Mouse (Mus musculus) right cerebral cortex, adult 2 months (tissue): ENCODE data around the gene Sf3a1.

ENCODE experiments used
- DNase-seq, 2 experiments: peaks; one replicate each; pipeline ENCODE4 v3.0.0; 2021 to 2022; ENCODE audit warnings: low spot score in 2 of 2

The Sf3a1 gene

DNA sequence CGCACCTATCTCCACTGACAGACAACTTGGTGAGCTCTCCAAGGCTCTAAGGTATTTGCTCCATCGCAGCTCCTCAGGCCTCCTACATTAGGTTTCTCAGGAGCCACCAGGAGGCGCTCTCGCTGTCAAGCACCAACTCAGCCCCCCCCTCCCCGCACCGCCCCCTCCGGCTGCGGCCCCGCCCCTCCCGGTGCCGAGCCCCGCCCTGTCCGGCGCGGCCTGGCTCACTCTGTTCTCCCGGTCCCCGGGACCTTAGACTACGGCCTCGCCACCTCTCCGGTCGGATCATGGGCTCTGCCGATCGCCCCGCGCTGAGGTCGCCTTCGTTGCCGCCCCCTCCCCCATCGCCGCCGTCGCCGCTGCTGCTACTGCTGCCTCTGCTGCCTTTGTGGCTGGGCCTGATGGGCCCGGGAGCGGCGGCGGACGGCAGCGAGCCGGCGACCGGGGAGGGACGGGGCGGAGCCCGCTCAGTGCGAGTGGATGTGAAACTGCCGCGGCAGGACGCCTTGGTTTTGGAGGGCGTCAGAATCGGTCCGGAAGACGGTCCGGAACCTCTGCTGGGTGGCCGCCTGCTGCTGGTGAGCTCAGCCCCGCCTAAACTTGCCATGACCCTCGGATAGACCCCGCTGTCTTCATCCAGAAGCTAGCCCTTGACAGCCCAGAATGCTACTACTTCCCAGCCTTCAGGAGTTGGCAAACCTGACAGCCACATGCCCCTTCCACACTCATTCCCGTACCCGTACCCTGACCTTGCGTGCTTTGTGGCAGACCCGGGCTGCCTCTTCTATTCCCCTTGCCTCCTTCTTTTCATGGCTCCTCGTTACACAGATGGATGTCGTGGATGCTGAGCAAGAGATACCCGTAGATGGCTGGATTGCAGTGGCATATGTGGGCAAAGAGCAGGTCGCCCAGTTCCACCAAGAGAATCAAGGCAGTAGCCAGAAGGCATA is 24.9 kb upstream of the Sf3a1 start, which contains the start of gene Rnf215:
Rnf215 (plus strand) TSS at position 217 of the 950 bp plus-strand sequence.
- DNase-seq: peak; percentile 87 to 89

DNA sequence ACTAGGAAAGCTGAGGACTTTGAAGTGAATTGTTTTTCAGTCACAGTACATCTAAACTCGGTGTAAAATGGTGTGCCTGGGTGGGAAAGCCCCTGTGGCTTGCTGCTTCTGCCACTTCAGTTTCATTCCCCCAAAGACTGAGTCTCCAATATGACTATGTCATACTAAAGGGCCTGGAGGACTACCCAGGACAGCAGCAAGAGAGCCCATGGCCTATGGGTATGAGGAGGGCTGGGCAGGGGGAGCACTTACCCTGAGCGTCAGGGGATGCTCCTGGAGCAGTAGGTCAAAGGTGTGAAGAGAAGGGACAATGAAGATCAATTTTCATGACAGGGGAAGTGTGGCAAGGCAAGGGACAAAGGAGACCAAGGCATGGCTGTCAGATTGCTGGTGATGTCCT is 21.2 kb upstream of the Sf3a1 start:
- no peak for DNase-seq

DNA sequence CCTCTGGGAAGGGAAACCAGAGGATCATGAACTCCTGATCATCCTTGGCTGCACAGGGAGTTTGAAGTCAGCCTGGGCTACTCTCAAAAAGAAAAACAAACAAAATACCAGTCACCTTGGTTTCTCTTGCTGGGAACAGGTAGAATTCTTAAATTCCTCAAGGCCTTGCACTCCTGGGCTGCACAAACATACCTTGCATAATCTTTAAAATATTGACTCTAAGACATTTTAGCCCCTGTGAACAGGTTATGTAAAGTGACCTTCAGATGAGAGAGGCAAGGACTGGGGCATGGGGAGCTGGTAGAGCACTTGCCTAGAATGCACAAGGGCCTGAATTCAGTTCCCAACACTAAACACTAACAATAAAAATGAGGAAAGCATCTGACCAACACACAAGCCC is 18.6 kb upstream of the Sf3a1 start:
- DNase-seq: no peak

DNA sequence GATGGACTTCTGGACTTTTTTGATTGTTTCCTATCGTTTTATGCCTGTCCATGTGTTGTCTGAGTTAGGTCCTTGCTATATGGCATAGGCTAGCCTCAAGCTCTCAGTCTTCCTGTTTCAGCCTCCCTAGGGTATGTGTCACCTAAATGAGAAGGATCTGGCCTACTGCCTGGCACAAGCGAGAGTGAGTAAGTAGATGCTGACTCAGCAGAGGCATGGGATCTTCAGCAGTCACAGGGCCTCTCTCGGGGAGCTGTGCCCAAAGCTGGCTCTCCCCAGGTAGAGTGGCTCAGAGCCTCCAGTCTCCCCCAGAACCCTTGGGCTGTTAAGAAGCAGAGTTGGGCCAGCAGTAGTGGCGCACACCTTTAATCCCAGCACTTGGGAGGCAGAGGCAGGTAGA is 17.8 kb upstream of the Sf3a1 start:
- DNase-seq: no peak

GRCm38 (mm10) chr11:4143281-4144062 is 16.7 kb upstream of the Sf3a1 start:
- DNase-seq: no peak

- no peak for DNase-seq
These were observed 13.8 kb upstream of the Sf3a1 start for GRCm38 (mm10) chr11:4146381-4146780.

DNA sequence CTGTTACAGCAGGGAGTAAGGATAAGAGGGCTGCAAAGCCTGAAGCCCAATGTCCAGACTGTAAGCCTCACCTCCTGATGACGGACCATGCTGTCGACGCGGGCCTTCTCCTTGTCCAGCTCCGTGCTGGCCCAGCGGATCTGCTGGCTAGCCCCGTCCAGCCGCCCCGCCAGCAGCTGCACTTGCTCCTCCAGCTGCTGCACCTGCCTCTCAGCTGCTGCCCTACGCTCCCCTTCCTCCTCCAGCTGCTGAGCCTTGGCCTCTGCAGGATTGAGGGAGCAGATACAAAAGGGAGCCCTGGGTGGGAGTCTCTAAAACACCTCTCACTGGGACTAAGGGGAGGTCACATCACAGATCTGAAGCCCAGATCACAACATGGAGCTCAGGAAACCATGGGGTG is 13.1 kb upstream of the Sf3a1 start:
- DNase-seq: no peak

- DNase-seq: no peak
These were observed 12.0 kb upstream of the Sf3a1 start for GRCm38 (mm10) chr11:4148120-4148519.

- no peak for DNase-seq
These were observed 11.5 kb upstream of the Sf3a1 start for GRCm38 (mm10) chr11:4148536-4149156.

DNA sequence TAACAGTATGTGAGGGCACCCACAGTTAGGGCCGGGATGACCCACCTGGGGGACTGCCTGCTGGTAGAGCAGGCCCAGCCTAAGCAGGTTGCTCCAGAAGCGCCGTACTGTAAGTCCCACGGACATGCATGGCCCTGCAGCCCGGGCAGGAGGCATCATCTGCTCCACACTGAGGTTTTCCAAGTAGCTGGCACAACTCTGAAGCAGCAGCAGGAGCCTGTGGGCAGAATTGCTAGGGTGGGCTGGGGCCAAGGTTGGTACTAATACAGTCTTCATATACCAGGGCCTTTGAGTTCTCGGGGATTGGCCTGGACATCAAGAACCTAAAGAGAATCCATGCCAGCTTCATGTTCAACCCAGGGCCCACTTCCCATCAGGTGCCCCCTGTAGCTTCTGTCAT is 10.3 kb upstream of the Sf3a1 start:
- DNase-seq: no peak

- DNase-seq: no peak
These were observed 6.5 kb upstream of the Sf3a1 start for GRCm38 (mm10) chr11:4153694-4154093.

- no peak for DNase-seq
These were observed 4.5 kb upstream of the Sf3a1 start for GRCm38 (mm10) chr11:4155641-4156040.

DNA sequence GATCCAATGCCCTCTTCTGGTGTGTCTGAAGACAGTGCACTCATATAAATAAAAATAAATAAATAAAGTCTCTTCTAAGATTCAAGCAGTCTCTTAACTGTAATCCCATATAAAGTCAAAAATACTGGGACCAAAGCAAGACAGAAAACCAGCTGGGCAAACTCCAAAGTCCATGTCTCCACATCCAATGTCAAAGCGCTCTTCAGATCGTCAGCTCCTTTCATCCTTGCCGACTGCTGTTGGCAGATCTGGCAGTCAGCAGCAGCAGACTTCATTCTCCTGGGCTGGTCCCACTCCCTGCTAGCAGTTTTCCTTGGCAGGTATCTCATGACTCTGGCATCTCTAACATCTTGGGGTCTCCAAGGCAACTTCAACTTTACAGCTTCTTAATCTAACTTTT is 1.5 kb upstream of the Sf3a1 start:
- DNase-seq: no peak

DNA sequence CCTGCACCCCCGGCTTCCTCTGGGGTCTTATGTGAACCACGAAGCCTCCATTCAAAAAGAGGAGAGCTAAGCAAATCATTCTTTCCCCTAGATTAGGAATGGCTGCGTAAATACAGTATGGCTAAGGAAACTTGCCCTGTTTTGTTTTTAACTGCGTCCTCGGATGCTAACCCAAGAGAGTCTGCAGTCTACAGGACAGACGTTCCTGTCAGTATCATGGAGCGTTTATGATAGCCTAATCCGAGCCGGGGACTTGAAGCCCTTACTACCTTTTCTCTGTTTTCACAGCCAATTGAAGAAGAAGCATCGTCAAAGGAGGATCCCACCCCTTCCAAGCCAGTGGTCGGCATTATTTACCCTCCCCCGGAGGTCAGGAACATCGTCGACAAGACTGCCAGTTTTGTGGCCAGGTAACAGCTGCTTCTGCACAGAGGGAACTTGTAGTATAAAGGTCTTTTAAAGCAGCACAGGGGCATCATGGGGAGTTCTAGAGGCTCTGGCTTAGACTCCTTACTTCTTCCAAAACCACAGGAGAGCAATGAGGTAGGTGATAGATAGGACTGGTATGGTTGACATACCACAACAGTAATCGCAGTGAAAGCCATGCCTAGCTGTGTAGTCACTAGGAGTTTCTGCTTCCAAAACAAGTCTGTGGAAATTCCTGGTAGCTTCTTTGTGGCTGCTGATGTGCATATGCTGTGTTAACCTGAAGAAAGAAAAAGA is 769 bp downstream of the Sf3a1 start:
- no peak for DNase-seq

- DNase-seq: no peak
These were observed 4.6 kb downstream of the Sf3a1 start for GRCm38 (mm10) chr11:4164701-4165100.

DNA sequence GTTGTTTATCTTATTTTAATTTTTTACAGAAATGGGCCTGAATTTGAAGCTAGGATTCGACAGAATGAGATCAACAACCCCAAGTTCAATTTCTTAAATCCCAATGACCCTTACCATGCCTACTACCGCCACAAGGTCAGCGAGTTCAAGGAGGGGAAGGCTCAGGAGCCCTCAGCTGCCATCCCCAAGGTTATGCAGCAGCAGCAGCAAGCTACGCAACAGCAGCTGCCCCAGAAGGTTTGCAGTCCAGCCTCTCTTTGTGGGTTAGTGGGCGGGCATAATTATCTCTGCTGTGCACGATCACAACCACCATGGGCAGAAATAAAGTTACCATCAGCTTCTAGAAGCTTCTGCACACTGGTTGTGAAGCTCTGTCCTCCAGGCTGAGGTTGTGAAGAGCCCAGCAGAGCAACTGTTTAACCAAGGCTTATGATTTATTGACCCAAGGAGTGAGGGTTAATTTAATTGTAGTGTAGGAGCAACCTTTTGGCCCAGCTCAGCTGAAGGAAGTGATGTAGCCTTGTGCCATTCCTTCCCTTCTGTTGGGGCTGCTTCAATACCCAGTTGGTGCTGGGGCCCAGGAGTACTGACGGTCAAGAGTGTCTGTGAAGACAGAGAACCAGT is 6.4 kb downstream of the Sf3a1 start:
- no peak for DNase-seq

GRCm38 (mm10) chr11:4174586-4174985 is 14.4 kb downstream of the Sf3a1 start:
- DNase-seq: peak; percentile 34 to 68

DNA sequence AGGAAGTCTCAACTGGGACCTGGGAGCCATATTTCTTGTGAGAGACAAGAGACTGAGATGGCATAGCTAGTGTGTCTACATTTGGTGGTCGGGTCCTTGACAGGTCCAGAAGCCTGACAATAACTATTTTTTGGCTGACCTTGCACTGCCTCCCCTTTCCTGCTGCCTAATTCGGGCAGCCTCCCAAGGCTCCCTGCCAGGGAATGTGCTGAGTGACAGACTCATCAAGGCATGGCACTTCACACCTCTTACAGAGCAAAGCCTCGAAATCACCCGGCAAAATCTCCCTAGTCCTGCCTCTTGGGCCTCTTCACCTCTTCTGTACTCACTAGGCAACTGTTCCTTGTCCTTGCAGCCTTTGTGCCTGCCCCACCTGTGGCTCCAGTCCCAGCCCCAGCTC is 17.6 kb downstream of the Sf3a1 start:
- no peak for DNase-seq

DNA sequence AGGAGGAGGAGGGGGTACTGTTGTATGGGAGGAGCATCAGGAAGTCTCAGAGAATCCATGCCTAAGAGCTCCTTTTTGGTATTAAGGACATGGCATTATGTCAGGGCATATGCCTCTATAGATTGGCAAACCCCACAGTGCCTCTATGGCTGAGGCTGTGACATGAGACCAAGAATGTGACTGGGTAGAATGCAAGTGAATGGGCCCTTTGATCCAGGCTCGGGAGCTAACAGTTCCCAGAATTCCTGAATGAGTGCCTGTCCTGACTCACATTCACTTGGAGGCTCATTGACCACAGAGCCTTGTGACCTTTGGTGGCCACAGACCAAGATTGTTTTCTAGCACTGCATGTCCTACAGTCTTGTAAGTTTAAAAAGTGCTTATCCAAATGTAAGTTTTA is 21.9 kb downstream of the Sf3a1 start:
- no peak for DNase-seq

DNA sequence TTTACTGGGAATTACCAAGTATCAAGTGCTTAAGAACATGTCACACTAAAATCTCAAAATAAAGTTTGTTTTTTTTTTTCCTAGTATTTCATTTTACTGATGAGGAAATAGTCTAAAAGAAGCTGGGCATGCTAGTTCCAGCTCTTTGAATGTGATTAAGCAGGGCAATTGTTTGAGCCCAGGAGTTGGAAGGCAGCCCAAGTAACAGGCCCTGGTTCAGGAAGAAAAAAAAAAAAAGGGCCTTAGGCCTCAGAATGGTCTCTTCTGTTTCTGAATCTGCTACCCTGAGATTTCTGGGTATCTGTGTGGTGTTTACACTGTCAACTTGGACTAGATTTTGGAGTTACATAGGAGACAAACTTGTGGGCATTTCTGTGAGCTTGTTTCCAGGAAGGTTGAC is 23.4 kb downstream of the Sf3a1 start:
- DNase-seq: no peak

DNA sequence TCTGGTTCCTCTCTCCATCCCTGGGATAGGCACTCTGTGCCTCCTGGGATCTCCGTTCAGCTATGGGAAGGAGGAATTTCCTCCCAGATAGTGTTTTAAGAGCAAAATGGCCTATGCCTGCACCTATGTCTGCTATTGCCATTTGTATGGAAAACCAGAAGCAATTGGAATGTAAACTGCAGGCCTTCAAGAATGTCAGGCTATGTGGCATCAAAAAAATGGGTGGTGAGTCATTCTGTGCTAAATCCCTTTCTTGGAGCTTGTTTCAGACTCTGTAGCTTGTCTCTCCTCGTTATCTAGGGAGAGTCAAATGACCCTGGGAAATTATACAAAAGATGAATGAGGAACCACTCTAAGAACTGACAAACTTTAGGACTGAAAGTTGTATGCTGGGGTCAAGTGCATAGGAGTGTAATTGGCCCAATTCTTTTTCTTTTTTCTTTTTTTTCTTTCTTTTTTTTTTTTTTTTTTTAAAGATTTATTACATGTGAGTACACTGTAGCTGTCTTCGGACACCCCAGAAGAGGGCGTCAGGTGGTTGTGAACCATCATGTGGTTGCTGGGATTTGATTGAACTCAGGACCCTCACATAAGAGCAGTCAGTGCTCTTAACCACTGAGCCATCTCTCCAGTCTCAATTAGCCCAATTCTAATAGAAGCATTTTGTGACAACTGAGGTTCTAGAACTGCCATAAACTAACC is 24.3 kb downstream of the Sf3a1 start:
- DNase-seq: no peak
